Mouse (Mus musculus): ENCODE results near the gene Fuca1.

DNA sequence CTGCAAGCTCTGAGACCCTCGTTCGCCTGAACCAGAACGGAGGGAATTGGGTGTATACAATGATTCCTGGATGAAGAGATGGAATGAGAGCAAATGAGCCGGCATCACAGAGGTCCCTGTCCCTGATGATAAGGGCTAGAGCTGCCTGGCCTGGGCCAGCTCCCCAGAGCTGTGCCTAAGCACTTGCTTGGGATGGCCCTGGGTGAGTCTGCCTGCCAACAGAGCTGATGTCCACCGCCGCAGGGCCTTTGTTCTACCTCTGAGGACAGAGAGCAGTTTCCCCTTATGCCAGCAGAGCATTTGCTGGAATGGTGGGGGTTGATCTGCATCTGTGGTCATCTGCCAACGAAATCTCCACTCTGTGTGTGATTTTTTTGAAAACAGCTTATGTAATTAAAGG lies 41.7 kb downstream of the Fuca1 start:
- TF ChIP-seq USF1 (IDR thresholded peaks at IDR 0.05; ENCODE audit: low read depth, low read length): no peak
- TF ChIP-seq CTCF (conservative IDR thresholded peaks at IDR 0.05 in 1 of 2, IDR thresholded peaks at IDR 0.05 in 1 of 2; ENCODE audit: low read depth in 2 of 2, low read length in 2 of 2): no peak

Data from CH12.LX (cell line).